Mouse (Mus musculus) heart, postnatal 0 days (tissue): Measurements from ENCODE around the gene Serpina1a. TPM values are rescaled to one million over a fixed set of nuclear protein-coding genes. Genes with fewer than 3 reads are reported as not detected.

Source experiments
- polyA plus RNA-seq: library from polyadenylated mRNA; unstranded; fragments of >200 nt; fragmentation: Nextera tagmentation; extraction: Ambion mirVana; gene quantifications from 2 replicates; pipeline ENCODE4 v1.2.1, GENCODE M21; 2015
- total RNA-seq: library from RNA; depleted of rRNA; stranded (reverse); fragments of >200 nt; gene quantifications from 2 replicates; pipeline ENCODE4 v1.2.3, GENCODE M21; 2014; ENCODE audit warnings: low replicate concordance; rRNA removed

The Serpina1a gene
- total and polyA plus RNA-seq, 2 experiments from 2014 or later, result 0.08 to 0.88 TPM

Other genes starting within 250 kb of the Serpina1a start
- not detected in 2 replicates for gene Serpina10, start 232.1 kb downstream of the Serpina1a start, total RNA-seq
- not detected in 2 replicates for gene Serpina10, start 232.1 kb downstream of the Serpina1a start, polyA plus RNA-seq
- not detected in 2 replicates for gene Serpina6, start 206.3 kb downstream of the Serpina1a start, total RNA-seq
- gene Serpina6, start 206.3 kb downstream of the Serpina1a start, polyA plus RNA-seq, result not detected in 2 replicates
- gene Serpina16, start 187.4 kb downstream of the Serpina1a start, total RNA-seq, result not detected in 2 replicates
- not detected in 2 replicates for gene Serpina16, start 187.4 kb downstream of the Serpina1a start, polyA plus RNA-seq
- not detected in 2 replicates for gene Serpina1f, start 168.0 kb downstream of the Serpina1a start, total RNA-seq
- gene Serpina1f, start 168.0 kb downstream of the Serpina1a start, polyA plus RNA-seq, result not detected in 2 replicates
- gene Serpina1d, start 90.0 kb downstream of the Serpina1a start, total RNA-seq, result 0.73 TPM in 1 of 2 replicates, not detected in the other
- gene Serpina1d, start 90.0 kb downstream of the Serpina1a start, polyA plus RNA-seq, result 0.11 TPM in 1 of 2 replicates, not detected in the other
- gene Serpina1b, start 33.2 kb downstream of the Serpina1a start, total RNA-seq, result 2.7 and 4.0 TPM in 2 replicates
- gene Serpina1b, start 33.2 kb downstream of the Serpina1a start, polyA plus RNA-seq, result 0.11 and 0.23 TPM in 2 replicates
- gene Serpina1c, start 41.3 kb upstream of the Serpina1a start, total RNA-seq, result not detected in 2 replicates
- gene Serpina1c, start 41.3 kb upstream of the Serpina1a start, polyA plus RNA-seq, result not detected in 2 replicates
- gene Serpina1e, start 95.4 kb upstream of the Serpina1a start, total RNA-seq, result 8.4 and 10.9 TPM in 2 replicates
- 0.14 and 0.34 TPM in 2 replicates for gene Serpina1e, start 95.4 kb upstream of the Serpina1a start, polyA plus RNA-seq
- gene Serpina11, start 126.4 kb upstream of the Serpina1a start, total RNA-seq, result not detected in 2 replicates
- gene Serpina11, start 126.4 kb upstream of the Serpina1a start, polyA plus RNA-seq, result not detected in 2 replicates
- gene Serpina9, start 150.2 kb upstream of the Serpina1a start, total RNA-seq, result 0.08 TPM in 1 of 2 replicates, not detected in the other
- 0.11 and 0.14 TPM in 2 replicates for gene Serpina9, start 150.2 kb upstream of the Serpina1a start, polyA plus RNA-seq
- gene Serpina12, start 180.9 kb upstream of the Serpina1a start, total RNA-seq, result not detected in 2 replicates
- not detected in 2 replicates for gene Serpina12, start 180.9 kb upstream of the Serpina1a start, polyA plus RNA-seq
- not detected in 2 replicates for gene Serpina5, start 237.6 kb upstream of the Serpina1a start, total RNA-seq
- not detected in 2 replicates for gene Serpina5, start 237.6 kb upstream of the Serpina1a start, polyA plus RNA-seq
- not detected in 2 replicates for gene Serpina3a, start 249.2 kb upstream of the Serpina1a start, total RNA-seq
- not detected in 2 replicates for gene Serpina3a, start 249.2 kb upstream of the Serpina1a start, polyA plus RNA-seq